Mouse (Mus musculus): ENCODE results near the gene Btbd1.

Btbd1 gene

DNA sequence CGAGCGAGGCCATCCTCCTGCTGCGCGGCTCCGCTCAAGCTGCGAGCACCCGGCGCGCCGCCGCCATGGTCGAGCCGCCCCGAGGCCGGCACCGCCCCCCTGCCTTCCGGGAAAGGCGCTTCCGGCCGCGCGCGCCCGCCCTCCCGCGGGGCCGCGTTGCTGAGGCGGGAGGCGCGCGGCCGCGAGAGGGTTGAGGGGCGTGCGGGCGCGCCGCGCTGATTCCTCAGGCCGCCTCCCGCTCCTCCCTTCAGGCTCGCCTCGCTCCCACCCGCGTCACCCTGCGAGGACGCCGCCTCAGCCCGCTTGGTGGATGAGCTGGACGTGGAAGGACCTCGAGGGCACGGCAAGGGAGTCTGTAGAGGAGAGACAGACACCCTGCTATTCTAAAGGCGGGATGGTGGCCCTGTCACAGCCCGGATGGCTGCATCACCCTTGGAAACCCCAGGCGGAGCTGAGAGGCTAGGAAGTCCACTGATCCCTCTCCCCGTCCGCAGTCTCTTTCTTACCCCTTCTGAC lies at the start of gene Btbd1:
Gene Btbd1 (minus strand): TSS at position 53 of the 516 bp plus-strand sequence.
- DNase-seq (ENCODE audit: low spot score in 2 of 2) = peak; percentile 87 to 93

DNA sequence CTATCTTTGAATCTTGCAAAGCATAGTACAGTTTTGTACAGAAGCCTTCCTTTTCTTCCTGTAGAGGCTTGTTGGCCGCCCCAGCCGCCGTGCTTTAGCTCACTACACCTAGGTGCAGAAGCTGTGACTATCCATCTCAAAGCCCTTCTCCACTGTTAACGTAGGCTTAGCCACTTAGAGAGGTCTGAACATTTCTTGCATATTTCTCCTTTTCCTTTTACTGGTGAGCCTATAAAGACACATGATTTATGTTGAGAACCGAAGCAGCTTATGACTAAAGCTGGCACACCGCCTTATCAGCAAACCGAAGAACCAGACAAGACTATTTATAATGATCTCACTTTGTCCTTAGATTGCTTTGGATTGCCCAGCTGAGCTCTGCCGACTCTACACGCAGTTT lies 46.1 kb upstream of the Btbd1 start:
- DNase-seq (ENCODE audit: low spot score in 2 of 2) = no peak

DNA sequence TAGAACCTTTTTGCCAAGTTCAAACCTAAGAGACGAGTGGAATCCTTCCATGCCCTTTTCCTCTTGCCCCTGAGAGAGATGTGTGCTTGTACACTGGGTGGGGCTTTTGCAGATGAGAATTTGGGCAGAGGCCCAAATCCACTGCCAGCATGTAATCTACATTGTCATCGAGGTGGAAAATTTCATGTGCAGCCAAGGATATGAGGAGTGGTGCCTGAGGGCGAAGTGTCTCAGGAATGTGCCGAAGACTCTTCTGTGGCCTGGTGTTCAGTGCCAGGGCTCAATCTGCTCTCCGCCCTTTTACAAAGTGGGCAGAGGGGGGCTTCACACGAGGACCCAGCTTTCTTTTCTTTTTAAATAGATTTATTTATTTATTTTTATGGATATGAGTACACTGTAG lies 45.4 kb upstream of the Btbd1 start:
- no peak for DNase-seq (ENCODE audit: low spot score in 2 of 2)

GRCm38 (mm10) chr7:81873807-81874206 lies 44.6 kb upstream of the Btbd1 start:
- DNase-seq (ENCODE audit: low spot score in 2 of 2) = no peak

DNA sequence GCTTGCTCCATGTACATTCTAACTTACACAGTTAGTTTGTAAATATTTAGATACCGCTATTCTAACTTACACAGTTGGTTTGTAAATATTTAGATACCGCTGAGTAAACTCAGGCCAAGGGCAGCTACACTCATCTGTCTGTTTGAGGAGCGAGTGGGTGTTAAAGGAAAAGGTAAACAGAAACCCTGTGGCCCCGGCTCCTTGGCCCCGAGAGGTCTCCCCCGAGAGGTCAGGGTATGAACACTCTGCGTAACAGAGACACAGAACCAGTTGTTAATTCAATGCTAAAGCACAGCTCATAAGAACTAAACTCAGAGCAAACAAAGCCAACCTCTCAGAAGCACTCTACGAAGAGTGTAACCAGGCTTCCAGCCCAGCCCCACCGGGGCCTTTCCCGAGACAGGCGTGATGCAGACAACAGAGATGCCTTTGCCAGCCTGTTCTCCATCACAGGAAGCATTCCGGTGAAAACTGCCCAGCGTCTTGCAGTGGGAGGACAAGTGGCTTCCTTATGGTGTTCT lies 43.3 kb upstream of the Btbd1 start:
- no peak for DNase-seq (ENCODE audit: low spot score in 2 of 2)

- DNase-seq (ENCODE audit: low spot score in 2 of 2) = peak; percentile 50 to 57
Observed at GRCm38 (mm10) chr7:81868158-81868557, 38.9 kb upstream of the Btbd1 start.

- DNase-seq (ENCODE audit: low spot score in 2 of 2) = no peak
Observed at GRCm38 (mm10) chr7:81867231-81867930, 38.1 kb upstream of the Btbd1 start.

DNA sequence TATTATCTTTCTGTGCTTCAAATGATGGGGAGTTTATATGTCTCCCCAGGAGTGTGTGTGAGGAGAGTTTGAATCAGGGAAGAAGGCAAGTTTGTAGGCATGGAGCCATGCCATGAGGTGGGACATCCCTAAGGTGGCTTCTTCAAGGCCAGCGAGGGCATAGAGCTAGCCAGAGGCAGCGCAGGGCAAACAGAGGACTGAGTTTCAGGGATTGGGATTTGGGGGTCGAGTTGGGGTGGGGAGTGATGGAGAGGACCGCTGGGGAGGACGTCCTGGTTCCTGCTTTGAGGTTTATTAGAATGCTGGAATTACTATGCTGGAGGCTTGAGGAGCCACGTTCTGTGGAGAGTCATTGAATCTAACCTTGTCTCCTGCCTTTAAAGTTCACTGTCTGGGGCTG lies 36.7 kb upstream of the Btbd1 start:
- DNase-seq (ENCODE audit: low spot score in 2 of 2) = no peak

DNA sequence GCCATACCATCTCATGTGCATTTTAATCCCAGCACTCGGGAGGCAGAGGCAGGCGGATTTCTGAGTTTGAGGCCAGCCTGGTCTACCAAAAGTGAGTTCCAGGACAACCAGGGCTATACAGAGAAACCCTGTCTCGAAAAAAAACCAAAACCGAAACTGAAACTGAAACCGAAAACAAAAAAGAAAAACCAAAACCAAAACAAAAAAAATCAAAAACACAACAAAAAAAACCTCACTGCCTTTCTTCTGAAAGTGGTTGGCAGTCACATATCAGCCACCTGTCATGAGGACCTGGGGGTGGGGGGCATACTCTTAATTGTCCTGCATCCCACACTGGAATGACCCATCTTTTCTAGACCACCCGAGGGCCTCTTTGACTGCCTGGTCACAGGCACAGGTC lies 35.3 kb upstream of the Btbd1 start:
- no peak for DNase-seq (ENCODE audit: low spot score in 2 of 2)

DNA sequence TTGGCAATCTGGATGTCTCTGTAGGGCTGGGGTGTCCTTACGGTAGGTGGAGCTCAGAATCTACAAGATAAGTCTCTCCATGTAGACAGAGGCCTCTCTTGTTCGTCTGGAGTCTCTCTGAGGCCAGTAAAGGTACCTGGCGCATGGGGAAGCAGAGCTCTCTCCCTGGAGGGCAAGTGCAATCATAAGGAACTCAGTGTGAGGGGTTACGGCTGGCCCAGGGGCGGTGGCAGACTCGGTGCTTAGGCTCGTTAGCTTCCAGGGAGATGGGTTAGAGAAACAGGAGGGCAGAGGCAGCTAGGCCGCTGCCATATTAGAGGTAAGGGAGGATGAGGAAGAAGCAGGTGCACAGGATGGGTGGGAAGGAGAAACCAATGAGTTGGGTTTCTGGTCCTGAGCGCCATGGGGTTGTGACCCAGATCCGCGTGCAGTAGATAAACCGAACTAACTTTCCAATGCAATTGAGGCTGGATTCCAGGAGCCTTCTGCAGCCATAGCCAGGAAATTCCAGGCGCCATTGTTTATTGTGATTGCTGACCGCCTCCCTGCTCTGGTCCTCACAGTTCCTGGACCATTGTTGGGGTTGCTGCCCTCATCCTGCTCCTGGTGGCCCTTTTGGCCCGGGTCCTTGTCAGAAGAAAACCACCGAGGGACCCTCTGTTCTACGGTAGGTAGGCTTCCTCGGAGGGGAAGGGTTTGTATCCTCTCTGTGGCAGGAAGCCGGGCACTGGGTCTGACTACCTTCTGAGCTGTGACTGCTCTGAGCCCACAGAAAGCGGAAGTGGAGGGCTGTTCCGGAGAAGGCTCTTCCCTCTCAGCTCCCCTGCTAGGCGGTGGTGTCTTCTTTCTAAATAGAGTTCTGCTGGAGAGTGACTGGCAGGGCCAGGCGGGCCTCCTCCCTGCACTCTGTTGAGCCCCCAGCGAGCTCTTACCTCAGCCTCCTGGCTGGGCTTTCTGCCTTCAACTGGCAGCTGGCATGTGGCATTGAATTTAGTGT lies 33.7 kb upstream of the Btbd1 start:
- DNase-seq (ENCODE audit: low spot score in 2 of 2) = peak; percentile 54 to 58

DNA sequence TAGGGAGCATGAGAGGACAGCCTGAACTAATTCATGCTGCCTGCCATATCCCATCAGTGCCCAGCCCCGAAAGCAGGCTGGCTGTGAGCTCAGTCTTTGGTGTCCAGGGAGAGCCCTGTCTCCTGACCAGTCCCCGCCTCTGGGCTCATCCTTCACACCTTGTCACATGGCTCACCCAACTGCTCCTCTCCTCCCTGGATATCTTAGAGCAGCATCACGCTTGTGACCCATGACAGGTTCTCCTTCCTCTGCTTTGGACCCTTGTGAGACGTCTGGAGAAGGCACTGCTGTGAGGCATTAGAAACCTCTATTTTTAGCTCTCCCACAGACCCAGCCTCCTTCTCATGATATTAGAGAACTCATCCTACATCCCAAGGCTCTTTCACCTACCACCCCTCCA lies 32.7 kb upstream of the Btbd1 start:
- no peak for DNase-seq (ENCODE audit: low spot score in 2 of 2)

DNA sequence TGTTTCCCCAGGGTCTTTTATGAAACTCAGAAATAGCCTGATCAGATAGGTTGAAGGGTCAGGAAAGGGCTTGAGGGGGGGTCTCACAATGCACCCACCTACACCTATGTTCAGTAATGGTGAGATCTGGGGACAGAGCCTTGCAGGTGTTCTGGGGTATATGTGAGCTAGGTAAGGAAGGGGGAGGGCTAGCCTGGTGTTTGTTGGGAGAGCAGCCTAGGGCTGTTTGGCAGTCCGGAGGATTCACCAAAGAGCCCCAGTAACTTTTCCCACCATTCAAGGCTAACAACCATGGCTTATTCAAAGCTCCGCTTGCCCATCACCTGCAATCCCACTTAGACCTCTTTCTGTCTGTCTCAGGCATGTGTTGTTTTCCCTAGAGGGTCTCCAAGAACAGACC lies 32.2 kb upstream of the Btbd1 start:
- DNase-seq (ENCODE audit: low spot score in 2 of 2) = no peak

DNA sequence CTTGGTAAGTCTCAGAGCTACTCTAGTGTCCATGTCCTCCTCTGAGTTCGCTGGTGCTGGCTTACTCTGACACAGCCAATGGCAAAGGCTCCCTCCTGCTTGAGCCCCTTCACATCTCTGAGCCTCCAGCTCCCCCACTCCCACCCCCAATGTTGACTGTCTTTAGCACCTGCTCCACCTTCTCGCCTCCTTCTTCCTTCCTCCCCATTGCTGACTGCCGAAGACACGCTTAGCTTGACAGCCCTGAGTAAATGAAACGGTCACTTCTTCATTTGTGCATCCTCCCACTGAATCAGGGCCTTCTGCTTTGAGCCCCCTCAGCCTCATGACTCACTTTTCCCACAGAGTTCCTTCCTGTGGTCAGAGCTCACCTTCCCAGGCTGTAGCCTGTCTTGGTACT lies 31.8 kb upstream of the Btbd1 start:
- DNase-seq (ENCODE audit: low spot score in 2 of 2) = no peak

DNA sequence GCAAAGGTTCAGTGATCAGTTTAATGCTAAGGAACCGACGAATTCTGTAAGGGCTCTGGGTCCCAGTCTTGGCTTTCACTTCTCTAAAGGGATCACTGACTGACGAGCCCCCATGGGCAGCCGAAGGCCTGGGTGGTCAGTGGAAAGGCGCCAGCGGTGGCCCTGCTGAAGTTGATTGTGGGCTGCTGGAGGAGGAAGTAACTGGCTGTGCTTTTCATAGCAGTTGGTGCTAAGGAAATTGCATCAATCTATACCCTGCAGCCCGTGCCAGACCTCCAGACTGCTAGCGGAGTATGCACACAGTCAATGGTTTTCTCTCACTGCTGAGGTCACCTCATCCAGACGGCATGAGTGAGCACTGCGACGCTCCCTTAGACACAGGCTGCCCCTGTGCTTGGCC lies 30.8 kb upstream of the Btbd1 start:
- DNase-seq (ENCODE audit: low spot score in 2 of 2) = peak; percentile 44 to 70

GRCm38 (mm10) chr7:81858968-81859721 lies 29.9 kb upstream of the Btbd1 start, which contains the start of gene Tm6sf1:
Gene Tm6sf1, plus strand, starts transcription at chr7:81859001.
- peak in 1 of 2 experiments; percentile 56 for DNase-seq (ENCODE audit: low spot score in 2 of 2)

DNA sequence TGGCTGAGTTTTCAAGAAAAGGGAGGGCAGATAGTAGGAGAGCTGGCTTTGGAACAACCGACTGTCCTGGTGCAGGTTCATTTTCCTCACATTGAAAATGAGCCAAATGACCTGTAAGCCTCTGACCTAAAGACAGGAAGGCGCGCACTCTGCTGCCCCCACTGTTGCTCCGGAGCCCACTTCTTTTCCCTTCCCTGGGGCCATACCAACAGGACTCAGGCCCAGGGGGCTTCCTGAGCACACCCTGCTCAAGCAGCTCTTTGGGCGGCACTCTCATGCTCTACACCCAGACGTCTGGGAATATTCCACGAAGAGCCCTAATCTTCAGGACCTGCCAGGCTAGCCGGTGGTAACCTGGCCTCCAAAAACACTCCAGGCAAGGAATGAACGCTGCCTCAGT lies 29.0 kb upstream of the Btbd1 start:
- DNase-seq (ENCODE audit: low spot score in 2 of 2) = no peak

GRCm38 (mm10) chr7:81856221-81856620 lies 27.0 kb upstream of the Btbd1 start:
- no peak for DNase-seq (ENCODE audit: low spot score in 2 of 2)

- DNase-seq (ENCODE audit: low spot score in 2 of 2) = no peak
Observed at GRCm38 (mm10) chr7:81855694-81856093, 26.5 kb upstream of the Btbd1 start, which contains the start of gene Gm10160. Gene Gm10160, minus strand, starts transcription at chr7:81855794.

GRCm38 (mm10) chr7:81854568-81855307 lies 25.5 kb upstream of the Btbd1 start:
- DNase-seq (ENCODE audit: low spot score in 2 of 2) = no peak

GRCm38 (mm10) chr7:81851706-81852105 lies 22.5 kb upstream of the Btbd1 start:
- no peak for DNase-seq (ENCODE audit: low spot score in 2 of 2)

DNA sequence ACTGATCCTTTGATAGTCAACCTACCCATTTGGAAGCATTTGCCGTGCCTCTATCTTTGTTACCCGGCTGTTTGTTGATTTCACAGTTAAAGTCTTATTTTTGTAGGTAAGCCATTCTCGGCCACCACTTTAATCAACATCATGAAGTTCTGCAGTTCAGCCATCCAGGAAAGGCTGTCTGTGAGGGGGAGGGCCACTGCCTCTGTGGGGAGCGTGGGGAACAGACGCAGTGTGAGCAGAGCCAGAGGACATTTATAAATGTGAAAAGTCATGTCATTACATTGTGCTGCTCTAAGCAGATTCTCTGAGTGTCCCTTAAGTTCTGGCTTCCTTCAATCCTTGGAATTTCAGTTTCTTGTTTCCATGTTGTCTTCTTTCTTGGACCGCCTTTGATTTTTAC lies 20.9 kb upstream of the Btbd1 start:
- no peak for DNase-seq (ENCODE audit: low spot score in 2 of 2)
